Mouse (Mus musculus) liver, embryonic 14 days (tissue): ENCODE results near the gene Fam76a. TPM values are rescaled to one million over a fixed set of nuclear protein-coding genes. Genes with fewer than 3 reads are reported as not detected.

Source experiments
- polyA plus RNA-seq: library from polyadenylated mRNA; depleted of rRNA; stranded (reverse); fragments of >200 nt; gene quantifications from 2 replicates; pipeline ENCODE4 v1.2.3, GENCODE M21; 2012; rRNA removed

Gene Fam76a
- 7.5 and 8.1 TPM in 2 replicates for polyA plus RNA-seq

GRCm38 (mm10) chr4:132922558-132923008 is at the start of gene Fam76a:
Fam76a (minus strand) TSS chr4:132922558.

GRCm38 (mm10) chr4:132884064-132884843 is 38.1 kb downstream of the Fam76a start, which contains the start of gene Stx12:
Stx12 (minus strand) TSS chr4:132884509.

Other genes with a start within 250 kb of the Fam76a start
- 1.5 and 2.0 TPM in 2 replicates for gene Xkr8, start 190.0 kb downstream of the Fam76a start, polyA plus RNA-seq
- 0.73 and 0.87 TPM in 2 replicates for gene Smpdl3b, start 165.3 kb downstream of the Fam76a start, polyA plus RNA-seq
- gene Rpa2, start 154.2 kb downstream of the Fam76a start, polyA plus RNA-seq, result 54.3 and 63.5 TPM in 2 replicates
- 2.0 and 2.6 TPM in 2 replicates for gene Themis2, start 126.2 kb downstream of the Fam76a start, polyA plus RNA-seq
- gene Ppp1r8, start 79.4 kb downstream of the Fam76a start, polyA plus RNA-seq, result 36.6 and 40.5 TPM in 2 replicates
- 13.7 and 15.7 TPM in 2 replicates for gene Stx12, start 38.0 kb downstream of the Fam76a start, polyA plus RNA-seq
- 0.60 and 0.91 TPM in 2 replicates for gene Fgr, start 51.5 kb upstream of the Fam76a start, polyA plus RNA-seq
- gene Ahdc1, start 88.7 kb upstream of the Fam76a start, polyA plus RNA-seq, result 1.1 and 1.2 TPM in 2 replicates
- 10.2 and 12.9 TPM in 2 replicates for gene Wasf2, start 207.9 kb upstream of the Fam76a start, polyA plus RNA-seq